Mouse (Mus musculus) C2C12 (cell line): ENCODE measurements around the gene Pou3f3. TPM values are rescaled to one million over a fixed set of nuclear protein-coding genes. Genes with fewer than 3 reads are reported as not detected.

Source experiments
- H3K27me3 ChIP-seq: one replicate; pipeline ENCODE4 v1.6.1; 2011; ENCODE audit not compliant: control insufficient read depth, insufficient read depth, insufficient read length
- H3K36me3 ChIP-seq: one replicate; pipeline ENCODE4 v1.6.1; 2011; ENCODE audit not compliant: control insufficient read depth, insufficient read depth
- H3K4me3 ChIP-seq: one replicate; pipeline ENCODE4 v1.5.1; 2011; ENCODE audit warnings: mild to moderate bottlenecking, control low read depth; ENCODE audit not compliant: poor library complexity, insufficient read depth, severe bottlenecking
- H3K79me2 ChIP-seq: one replicate; pipeline ENCODE4 v1.6.1; 2011; ENCODE audit not compliant: control insufficient read depth, insufficient read depth
- H3K79me3 ChIP-seq: one replicate; pipeline ENCODE4 v1.6.1; 2011; ENCODE audit warnings: low read depth, control low read depth
- H3ac ChIP-seq: one replicate; pipeline ENCODE3; 2011; ENCODE audit warnings: low read depth; ENCODE audit not compliant: control insufficient read depth, insufficient read length
- CEBPB ChIP-seq: IDR thresholded peaks from one replicate; pipeline ENCODE4 v1.6.1; 2011; ENCODE audit warnings: low read depth, mild to moderate bottlenecking, control low read depth, moderate library complexity
- CTCF ChIP-seq: IDR thresholded peaks from one replicate; pipeline ENCODE4 v1.5.1; 2011; ENCODE audit not compliant: control insufficient read depth, insufficient read depth, insufficient read length
- FOSL1 ChIP-seq: IDR thresholded peaks from one replicate; pipeline ENCODE4 v1.8.0; 2011; ENCODE audit warnings: mild to moderate bottlenecking, low read length; ENCODE audit not compliant: poor library complexity, insufficient read depth, severe bottlenecking
- MAX ChIP-seq: IDR thresholded peaks from one replicate; pipeline ENCODE4 v1.6.1; 2011; ENCODE audit warnings: mild to moderate bottlenecking, control low read depth
- MYOD1 ChIP-seq: IDR thresholded peaks from one replicate; pipeline ENCODE4 v1.6.1; 2011; ENCODE audit warnings: low read depth; ENCODE audit not compliant: control insufficient read depth, insufficient read length
- MYOG ChIP-seq: IDR thresholded peaks from one replicate; pipeline ENCODE4 v1.6.1; 2011; ENCODE audit not compliant: control insufficient read depth, insufficient read length; ENCODE audit errors: extremely low read depth
- USF1 ChIP-seq: IDR thresholded peaks from one replicate; pipeline ENCODE4 v1.6.1; 2011; ENCODE audit warnings: low read depth, mild to moderate bottlenecking, control low read depth, moderate library complexity
- polyA plus RNA-seq: library from polyadenylated mRNA; unstranded; fragments of >200 nt; fragmentation: generic; extraction: Trizol; gene quantifications from one replicate; pipeline ENCODE4 v1.2.1, GENCODE M21; 2012; ENCODE audit warnings: missing spikeins

Gene Pou3f3
- polyA plus RNA-seq, 1 experiment: not detected

GRCm38 (mm10) chr1:42701833-42702611, 6.5 kb downstream of the Pou3f3 start:
- H3K36me3 ChIP-seq: no peaks in the 10 kb centered on the region
- H3K79me3 ChIP-seq: no peaks in the 10 kb centered on the region
- H3ac ChIP-seq: no peak overlapping the region
- no peaks in the 10 kb centered on the region for H3K79me2 ChIP-seq
- no peak for TF ChIP-seq MYOD1
- TF ChIP-seq CEBPB: no peak
- no peak for TF ChIP-seq MAX
- TF ChIP-seq FOSL1: no peak
- TF ChIP-seq USF1: no peak
- TF ChIP-seq MYOG: no peak
- no peak overlapping the region for H3K4me3 ChIP-seq
- peaks cover 26% of the 10 kb centered on the region for H3K27me3 ChIP-seq

GRCm38 (mm10) chr1:42702984-42703383, 7.4 kb downstream of the Pou3f3 start:
- Histone ChIP-seq H3K27me3 (peaks cover 26% of the 10 kb centered on the region), H3K36me3 (no peaks in the 10 kb centered on the region)

DNA sequence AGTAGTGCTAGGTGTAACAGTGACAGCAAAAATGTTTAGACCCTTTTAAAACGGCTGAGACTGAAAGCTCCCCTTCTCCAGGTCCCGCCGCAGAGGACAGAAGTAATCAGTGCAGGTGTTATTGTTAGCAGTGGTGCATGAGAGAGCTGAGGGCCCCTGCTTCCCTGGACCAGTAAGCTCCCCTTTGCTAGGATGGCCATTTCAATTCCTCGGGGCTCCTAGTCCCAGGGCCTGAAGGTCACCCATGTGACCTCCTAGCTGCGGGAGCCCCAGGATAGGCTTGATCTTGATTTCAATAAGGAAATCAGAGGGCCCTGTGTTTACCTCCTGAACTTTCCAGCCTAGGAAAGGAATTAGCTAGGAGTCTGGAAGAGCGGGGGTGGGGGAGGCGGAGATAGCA, 7.9 kb downstream of the Pou3f3 start:
- TF ChIP-seq USF1: no peak
- no peak for TF ChIP-seq CEBPB
- TF ChIP-seq MYOG: no peak
- TF ChIP-seq FOSL1: no peak
- TF ChIP-seq MYOD1: no peak
- TF ChIP-seq CTCF: no peak
- no peak for TF ChIP-seq MAX
- Histone ChIP-seq H3K4me3 (no peak overlapping the region), H3ac (no peak overlapping the region), H3K79me3 (no peaks in the 10 kb centered on the region), H3K27me3 (peaks cover 26% of the 10 kb centered on the region), H3K79me2 (no peaks in the 10 kb centered on the region), H3K36me3 (no peaks in the 10 kb centered on the region)

More at GRCm38 (mm10) chr1:42702984-42703383, 7.4 kb downstream of the Pou3f3 start:
- no peak overlapping the region for H3ac ChIP-seq
- H3K79me3 ChIP-seq: no peaks in the 10 kb centered on the region
- TF ChIP-seq MYOG: no peak
- no peak for TF ChIP-seq CEBPB
- no peak for TF ChIP-seq MYOD1
- TF ChIP-seq CTCF: no peak
- TF ChIP-seq FOSL1: no peak
- no peak for TF ChIP-seq USF1
- no peak for TF ChIP-seq MAX
- no peaks in the 10 kb centered on the region for H3K79me2 ChIP-seq
- H3K4me3 ChIP-seq: no peak overlapping the region

DNA sequence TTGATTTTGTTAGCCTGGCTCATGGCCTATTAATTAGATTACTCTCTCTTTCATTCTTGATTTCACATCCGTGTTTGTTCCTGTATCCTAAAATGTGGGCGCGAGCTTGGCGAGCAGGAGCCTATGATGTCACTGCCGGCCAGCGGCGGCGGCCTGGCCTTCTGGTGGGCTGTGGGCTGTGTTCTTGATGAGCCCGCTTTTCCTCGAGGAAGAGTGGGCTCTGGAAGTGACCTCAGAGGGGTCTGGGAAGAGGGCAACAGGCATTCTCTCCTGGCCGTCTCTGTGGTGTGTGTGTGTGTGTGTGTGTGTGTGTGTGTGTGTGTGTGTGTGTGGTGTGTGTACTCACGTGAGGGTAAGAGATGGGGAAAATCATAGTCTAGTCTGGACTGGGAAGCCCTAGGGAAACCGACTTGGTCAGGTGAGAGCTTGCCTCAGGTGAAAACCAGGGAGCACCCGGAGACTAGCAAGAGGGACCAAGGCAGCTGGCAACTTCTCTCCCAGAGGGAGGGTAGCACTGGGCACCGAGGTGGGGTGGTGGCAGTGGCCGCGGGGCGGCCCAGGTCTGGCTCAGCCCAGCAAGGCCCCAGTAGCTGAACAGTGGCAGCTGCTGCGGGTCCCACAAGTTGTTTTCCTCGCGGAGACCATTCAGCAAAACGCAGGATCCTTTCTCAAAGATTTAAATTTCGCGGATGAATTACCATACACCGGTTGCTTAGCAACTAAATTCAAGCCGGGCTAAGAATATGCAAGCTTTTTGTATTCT, 8.5 kb downstream of the Pou3f3 start:
- H3K79me3 ChIP-seq: no peaks in the 10 kb centered on the region
- H3K36me3 ChIP-seq: no peaks in the 10 kb centered on the region
- peaks cover 26% of the 10 kb centered on the region for H3K27me3 ChIP-seq
- no peaks in the 10 kb centered on the region for H3K79me2 ChIP-seq
- TF ChIP-seq CTCF (no peak), MAX (no peak), MYOD1 (no peak), CEBPB (no peak), USF1 (no peak)
- H3K4me3 ChIP-seq: no peak overlapping the region
- no peak overlapping the region for H3ac ChIP-seq

- Histone ChIP-seq H3K27me3 (peaks cover 26% of the 10 kb centered on the region), H3K79me2 (no peaks in the 10 kb centered on the region), H3K79me3 (no peaks in the 10 kb centered on the region), H3K4me3 (no peak overlapping the region), H3K36me3 (no peaks in the 10 kb centered on the region), H3ac (no peak overlapping the region)
- TF ChIP-seq FOSL1 (no peak), MYOG (no peak), CEBPB (no peak), MYOD1 (no peak), CTCF (no peak), USF1 (no peak), MAX (no peak)
Measured at GRCm38 (mm10) chr1:42704981-42705810, 9.6 kb downstream of the Pou3f3 start.
